Mouse (Mus musculus) E14TG2a.4 (cell line): ENCODE results near the gene Grm8.

Experiments used
- CTCF ChIP-seq: conservative IDR thresholded peaks from 2 replicates; pipeline ENCODE4 v1.5.1; 2014; ENCODE audit warnings: low read length
- NANOG ChIP-seq: IDR thresholded peaks from 2 replicates; pipeline ENCODE4 v1.6.1; 2014; ENCODE audit warnings: borderline replicate concordance, low read length, mixed read lengths
- POU5F1 ChIP-seq: IDR thresholded peaks from 2 replicates; pipeline ENCODE4 v1.6.1; 2014; ENCODE audit warnings: low read length, borderline replicate concordance

DNA sequence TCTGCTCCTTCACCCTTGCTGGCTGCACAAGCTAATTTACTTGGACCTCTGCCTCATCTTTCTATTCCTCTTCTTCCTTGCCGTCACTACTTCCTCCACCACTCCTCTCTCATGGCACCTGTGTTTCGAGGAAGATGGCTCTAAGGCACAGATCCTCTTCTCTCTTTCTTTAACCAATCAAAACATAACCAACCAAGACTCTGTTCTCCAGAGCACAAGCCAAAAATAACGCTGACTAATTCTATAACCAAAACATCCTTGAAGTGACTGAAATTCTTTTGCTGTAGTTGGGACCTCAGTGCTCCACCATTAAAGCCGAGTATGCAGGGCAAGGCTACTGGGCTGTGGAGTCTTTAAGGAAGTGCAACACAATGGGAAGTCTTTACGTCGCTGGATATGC, 11.5 kb upstream of the Grm8 start:
- TF ChIP-seq CTCF: no peak
- no peak for TF ChIP-seq NANOG
- TF ChIP-seq POU5F1: no peak
